Mouse (Mus musculus) embryonic fibroblast, embryonic 13.5 days (primary cell): ENCODE measurements around the gene Kcna10. TPM values are rescaled to one million over a fixed set of nuclear protein-coding genes. Genes with fewer than 3 reads are reported as not detected.
A peak's percentile ranks its signal among the peaks of the same experiment; 100 is the strongest.

Experiments
- H3K27ac ChIP-seq: 2 replicates; pipeline ENCODE4 v1.5.1; 2012; ENCODE audit warnings: low read length, control low read depth, inconsistent platforms; ENCODE audit not compliant: insufficient read depth
- H3K4me1 ChIP-seq: 2 replicates; pipeline ENCODE4 v1.6.1; 2011; ENCODE audit warnings: low read length; ENCODE audit not compliant: control insufficient read depth, insufficient read depth
- H3K4me3 ChIP-seq: 2 replicates; pipeline ENCODE4 v1.5.1; 2011; ENCODE audit warnings: mild to moderate bottlenecking, control low read depth, low read length; ENCODE audit not compliant: insufficient read depth
- CTCF ChIP-seq: IDR thresholded peaks from 2 replicates; pipeline ENCODE4 v1.5.1; 2011; ENCODE audit warnings: mild to moderate bottlenecking, control low read depth, low read length, moderate library complexity, borderline replicate concordance; ENCODE audit not compliant: insufficient read depth
- POLR2A ChIP-seq: IDR thresholded peaks from 2 replicates; pipeline ENCODE4 v1.6.1; 2011; ENCODE audit warnings: low read depth, mild to moderate bottlenecking, control low read depth, low read length, moderate library complexity
- polyA plus RNA-seq: library from polyadenylated mRNA; stranded (reverse); fragments of >200 nt; gene quantifications from 2 replicates; pipeline ENCODE4 v1.2.4, GENCODE M21; 2011; ENCODE audit warnings: low read depth; ENCODE audit not compliant: missing spikeins, insufficient read length

The Kcna10 gene
- polyA plus RNA-seq, 1 experiment = not detected

- no peak for TF ChIP-seq POLR2A
Observed at GRCm38 (mm10) chr3:107162741-107163140, 20.1 kb upstream of the Kcna10 start.

DNA sequence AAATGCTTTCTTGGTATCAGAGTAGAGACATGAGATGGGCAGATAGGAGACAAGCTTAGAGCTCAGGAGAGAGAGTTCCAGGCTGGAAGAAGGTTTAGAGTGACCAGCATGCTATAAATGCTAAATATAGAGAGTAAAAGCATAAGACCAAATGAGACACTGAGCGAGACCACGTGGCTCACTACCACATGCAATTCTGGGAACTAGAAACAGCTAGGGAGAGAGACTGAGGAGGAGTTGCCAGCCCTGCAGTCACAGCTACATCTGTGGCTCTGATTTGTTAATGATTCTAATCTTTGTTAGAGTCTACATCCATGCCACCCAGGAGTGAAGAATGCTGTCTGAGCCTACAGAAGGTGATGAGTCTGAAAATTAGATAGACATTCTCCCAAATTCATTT lies 13.3 kb upstream of the Kcna10 start:
- H3K27ac ChIP-seq = no peak overlapping the region
- H3K4me1 ChIP-seq = no peaks in the 10 kb centered on the region
- no peak for TF ChIP-seq POLR2A
- TF ChIP-seq CTCF = no peak
- no peak overlapping the region for H3K4me3 ChIP-seq

More at GRCm38 (mm10) chr3:107162741-107163140, 20.1 kb upstream of the Kcna10 start:
- Histone ChIP-seq H3K4me1 (no peaks in the 10 kb centered on the region), H3K4me3 (no peak overlapping the region), H3K27ac (no peak overlapping the region)

DNA sequence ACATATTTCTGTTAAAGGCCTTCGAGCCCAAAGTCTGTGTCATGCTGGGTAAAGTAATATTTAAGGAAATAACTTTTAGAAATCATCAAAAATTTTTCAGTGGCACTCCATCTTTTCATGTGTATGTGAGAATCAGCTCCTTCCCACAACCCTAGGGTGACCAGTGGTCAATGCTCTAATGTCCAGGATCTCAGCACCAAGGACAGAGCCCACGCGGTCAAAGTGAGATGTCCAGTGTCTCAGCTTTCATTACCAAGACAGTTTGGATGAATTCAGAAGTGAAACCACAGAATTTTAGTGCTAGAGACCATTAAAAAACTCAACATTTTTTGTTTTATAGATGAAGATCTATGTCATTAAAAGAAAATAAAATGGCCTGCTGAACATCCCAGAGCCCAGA lies 10.9 kb upstream of the Kcna10 start:
- Histone ChIP-seq H3K27ac (no peak overlapping the region), H3K4me3 (no peak overlapping the region), H3K4me1 (no peaks in the 10 kb centered on the region)
- TF ChIP-seq POLR2A (no peak), CTCF (no peak)

- no peak overlapping the region for H3K27ac ChIP-seq
- TF ChIP-seq POLR2A (no peak), CTCF (no peak)
- no peaks in the 10 kb centered on the region for H3K4me1 ChIP-seq
- no peak overlapping the region for H3K4me3 ChIP-seq
Observed at GRCm38 (mm10) chr3:107172556-107172955, 10.3 kb upstream of the Kcna10 start.

GRCm38 (mm10) chr3:107175486-107175885 lies 7.4 kb upstream of the Kcna10 start:
- no peak overlapping the region for H3K27ac ChIP-seq
- H3K4me3 ChIP-seq = no peak overlapping the region
- TF ChIP-seq CTCF (no peak), POLR2A (no peak)
- no peaks in the 10 kb centered on the region for H3K4me1 ChIP-seq

DNA sequence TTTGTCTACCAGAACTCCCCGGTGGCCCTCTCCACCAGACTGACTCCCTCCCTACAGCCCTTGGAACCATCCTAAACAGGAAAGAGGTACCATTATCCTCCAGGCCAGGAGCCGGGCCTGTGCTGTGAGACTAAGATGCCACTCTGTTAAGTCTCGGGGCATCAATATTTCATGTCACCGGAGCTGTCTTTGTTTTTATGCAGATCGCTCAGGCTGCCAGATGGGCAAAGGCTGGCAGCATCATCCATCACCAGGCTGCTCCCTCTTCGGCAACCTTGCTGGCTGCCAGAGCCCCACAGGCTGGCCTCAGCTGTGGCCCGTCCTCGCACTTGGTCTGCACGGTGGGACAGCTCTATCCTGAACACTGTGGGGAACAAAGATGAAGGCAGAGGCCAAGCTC lies 6.4 kb upstream of the Kcna10 start:
- TF ChIP-seq CTCF = no peak
- TF ChIP-seq POLR2A = no peak
- no peak overlapping the region for H3K27ac ChIP-seq
- no peaks in the 10 kb centered on the region for H3K4me1 ChIP-seq
- no peak overlapping the region for H3K4me3 ChIP-seq

- TF ChIP-seq CTCF (no peak), POLR2A (no peak)
- Histone ChIP-seq H3K4me1 (no peaks in the 10 kb centered on the region), H3K27ac (no peak overlapping the region), H3K4me3 (no peak overlapping the region)
Observed at GRCm38 (mm10) chr3:107180860-107181259, 2.0 kb upstream of the Kcna10 start.

GRCm38 (mm10) chr3:107183178-107183577 lies 322 bp downstream of the Kcna10 start:
- TF ChIP-seq POLR2A = no peak
- no peak for TF ChIP-seq CTCF
- Histone ChIP-seq H3K27ac (no peak overlapping the region), H3K4me3 (no peak overlapping the region), H3K4me1 (no peaks in the 10 kb centered on the region)

- Histone ChIP-seq H3K4me1 (no peaks in the 10 kb centered on the region), H3K27ac (no peak overlapping the region), H3K4me3 (no peak overlapping the region)
- TF ChIP-seq POLR2A (no peak), CTCF (no peak)
Observed at GRCm38 (mm10) chr3:107185597-107185996, 2.7 kb downstream of the Kcna10 start.

DNA sequence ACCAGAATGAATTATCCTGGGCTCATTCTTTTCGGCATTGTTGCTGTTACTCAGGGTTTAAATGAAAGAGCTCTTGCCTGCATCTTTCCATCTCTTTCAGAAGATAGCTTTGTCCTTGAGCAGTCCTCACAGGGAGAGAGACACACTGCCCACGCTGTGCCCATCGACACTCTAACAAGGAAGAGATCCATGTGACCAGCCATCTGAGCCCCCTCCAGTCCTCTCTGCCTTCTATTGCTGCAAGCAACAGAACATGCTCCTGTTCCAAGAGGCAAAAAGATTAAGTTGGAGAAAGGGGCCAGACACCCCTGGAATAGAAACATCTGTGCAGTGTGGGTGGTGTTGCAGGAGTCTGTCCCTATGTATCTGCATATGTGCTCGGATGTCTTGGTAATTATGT lies 4.2 kb downstream of the Kcna10 start:
- H3K27ac ChIP-seq = no peak overlapping the region
- H3K4me3 ChIP-seq = no peak overlapping the region
- no peak for TF ChIP-seq POLR2A
- no peak for TF ChIP-seq CTCF
- H3K4me1 ChIP-seq = no peaks in the 10 kb centered on the region

DNA sequence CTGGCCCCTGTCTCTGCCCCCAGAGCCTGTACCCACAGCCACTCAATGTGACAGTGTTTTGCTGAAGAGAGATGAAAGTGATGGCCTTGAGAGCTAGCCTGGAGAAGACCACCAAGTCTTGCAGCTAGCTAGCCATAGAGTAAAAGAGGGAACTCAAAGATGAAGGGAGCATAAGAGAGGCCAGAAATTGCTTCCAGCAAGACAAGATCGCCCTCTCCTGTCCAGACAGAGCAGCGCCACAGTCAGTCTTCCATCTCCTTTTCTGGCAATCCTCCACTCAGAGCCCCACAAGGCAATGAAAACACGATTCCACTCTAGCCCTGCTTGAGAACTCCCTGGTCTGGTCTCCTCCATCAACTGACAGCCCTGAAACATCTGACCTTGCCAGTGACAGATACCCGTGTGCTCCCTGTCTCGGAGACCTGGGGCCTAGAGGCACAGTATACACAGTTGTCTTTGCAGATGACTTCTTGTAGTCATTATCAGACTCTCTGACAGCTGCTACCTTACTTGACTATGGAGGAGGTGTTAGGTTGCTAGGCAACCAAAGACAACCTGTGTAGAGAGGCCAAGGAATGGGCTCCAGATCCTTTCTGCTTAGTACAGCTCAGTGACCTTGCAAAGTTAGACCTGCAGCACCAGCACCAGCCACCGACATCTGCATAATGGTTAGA lies 5.5 kb downstream of the Kcna10 start:
- no peak overlapping the region for H3K27ac ChIP-seq
- TF ChIP-seq CTCF (peak; percentile 21; the same call in 1 of the 2 replicates), POLR2A (no peak)
- H3K4me3 ChIP-seq = no peak overlapping the region
- H3K4me1 ChIP-seq = no peaks in the 10 kb centered on the region
